Mouse (Mus musculus) liver, embryonic 14.5 days (tissue): ENCODE measurements at regions not wholly inside any gene's neighbourhood (a gene's known extent, or its start where the extent isn't known, plus 50 kb on each side); places are given as distances from the start of the nearest gene placed in this dataset.

ENCODE experiments used
- ATAC-seq: fragments of 200-750 bp; cut with Nextera tagmentation; 2 replicates; pipeline ENCODE4 v1.8.0; 2017; ENCODE audit warnings: moderate number of reproducible peaks, mild to moderate bottlenecking, moderate library complexity; ENCODE audit not compliant: insufficient read depth
- DNase-seq, 3 experiments: peaks; one replicate each; pipeline ENCODE4 v3.0.0-alpha.2; 2012 to 2013; ENCODE audit warnings: low read depth in 3 of 3, low spot score in 3 of 3
- H3K27ac ChIP-seq: fragments of 300-500 bp; sonication (generic); 2 replicates; pipeline ENCODE4 v1.5.1; 2014; ENCODE audit warnings: moderate library complexity, mild to moderate bottlenecking, control low read depth, inconsistent platforms
- H3K27me3 ChIP-seq: fragments of 300-500 bp; sonication (generic); 2 replicates; pipeline ENCODE4 v1.6.1; 2014; ENCODE audit warnings: mild to moderate bottlenecking, low read length, moderate library complexity; ENCODE audit not compliant: control insufficient read depth, insufficient read depth
- H3K36me3 ChIP-seq: fragments of 300-500 bp; sonication (generic); replicated peaks from 2 replicates; pipeline ENCODE4 v1.6.1; 2014; ENCODE audit warnings: low read depth; ENCODE audit not compliant: control insufficient read depth, insufficient read depth
- H3K4me1 ChIP-seq, 2 experiments: fragments of 200-500 bp in 1 of 2; fragments of 300-500 bp in 1 of 2; sonication (generic) in 1 of 2; replicated peaks; 2 replicates each; pipeline ENCODE4 v1.6.1; 2012 to 2014; ENCODE audit warnings: antibody characterized with exemption in 1 of 2, inconsistent platforms in 1 of 2, low read length in 1 of 2; ENCODE audit not compliant: control insufficient read depth in 2 of 2, insufficient read depth in 2 of 2
- H3K4me2 ChIP-seq: fragments of 300-500 bp; sonication (generic); 2 replicates; pipeline ENCODE4 v1.6.1; 2014; ENCODE audit warnings: low read depth, mild to moderate bottlenecking, control low read depth, moderate library complexity
- H3K4me3 ChIP-seq, 2 experiments: fragments of 200-500 bp in 1 of 2; fragments of 300-500 bp in 1 of 2; sonication (generic) in 1 of 2; 2 replicates each; pipeline ENCODE4 v1.5.1; 2012 to 2014; ENCODE audit warnings: low read depth in 2 of 2, low read length in 2 of 2, mild to moderate bottlenecking in 2 of 2, control low read depth in 1 of 2, inconsistent platforms in 1 of 2, moderate library complexity in 1 of 2; ENCODE audit not compliant: insufficient read depth in 1 of 2
- H3K9ac ChIP-seq: fragments of 300-500 bp; sonication (generic); replicated peaks from 2 replicates; pipeline ENCODE4 v1.6.1; 2014; ENCODE audit warnings: mild to moderate bottlenecking, control low read depth, moderate library complexity
- H3K9me3 ChIP-seq: fragments of 300-500 bp; sonication (generic); 2 replicates; pipeline ENCODE4 v1.6.1; 2016; ENCODE audit warnings: low read length, mixed read lengths; ENCODE audit not compliant: control insufficient read depth
- CTCF ChIP-seq: IDR thresholded peaks from 2 replicates; pipeline ENCODE4 v1.5.1; 2016; ENCODE audit warnings: antibody characterized with exemption, low read depth, control low read depth
- EP300 ChIP-seq: IDR thresholded peaks from 2 replicates; pipeline ENCODE4 v1.6.1; 2016; ENCODE audit warnings: antibody characterized with exemption, low read depth
- WGBS: fragments of 180-500 bp; shearing (Covaris S2); extraction: QIAGEN DNeasy Blood & Tissue Kit; methylation state at CpG from one replicate; pipeline ENCODE4 v1.1.7; 2014; ENCODE audit not compliant: insufficient replicate concordance; 5-methylcytosine and 5-hydroxymethylcytosine counted together

DNA sequence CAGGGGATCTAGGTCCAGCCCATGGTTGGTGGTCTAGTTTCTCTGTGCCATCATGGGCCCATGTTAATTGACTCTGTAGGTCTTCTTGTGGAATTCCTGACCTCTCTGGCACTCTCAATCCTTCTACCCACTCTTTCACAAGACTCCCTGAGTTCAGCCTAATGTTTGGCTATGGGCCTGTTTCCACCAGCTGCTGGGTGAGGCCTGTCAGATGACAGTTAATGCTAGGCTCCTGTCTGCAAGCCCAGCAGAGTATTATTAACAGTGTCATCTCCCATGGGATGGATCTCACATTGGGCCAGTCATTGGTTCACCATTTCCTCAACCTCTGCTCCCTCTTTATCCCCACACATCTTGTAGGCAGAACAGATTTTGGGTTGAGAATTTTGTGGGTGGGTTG, 271.5 kb upstream of the Gm21798 start:
- DNase-seq: no peak
- TF ChIP-seq EP300: no peak
- TF ChIP-seq CTCF: no peak

DNA sequence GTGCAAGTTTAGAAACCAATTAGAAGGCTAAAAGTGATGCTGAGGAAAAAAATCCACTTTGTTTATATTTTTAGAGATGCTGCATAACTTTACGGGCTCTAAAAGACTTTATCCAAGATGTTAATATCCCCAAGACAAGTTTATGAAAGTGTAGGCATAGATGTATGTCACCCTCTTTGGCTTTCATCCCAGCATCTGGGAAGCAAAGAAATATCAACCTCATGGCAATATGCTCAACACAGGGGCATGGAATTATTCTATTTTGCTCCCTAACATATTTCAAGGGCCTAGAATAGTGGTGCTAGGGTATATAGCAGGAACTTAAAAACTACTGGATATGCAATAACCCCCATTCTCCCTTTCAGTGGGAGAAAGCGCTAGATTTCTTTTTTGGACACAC, 260.0 kb upstream of the Gm21798 start:
- Histone ChIP-seq H3K27me3 (no peaks in the 10 kb centered on the region), H3K36me3 (no peaks in the 10 kb centered on the region), H3K4me2 (no peak overlapping the region), H3K4me1 (no peaks in the 10 kb centered on the region), H3K4me3 (no peak overlapping the region), H3K9me3 (no peaks in the 10 kb centered on the region), H3K27ac (no peak overlapping the region), H3K9ac (no peak overlapping the region)
- TF ChIP-seq EP300: no peak
- TF ChIP-seq CTCF: no peak
- ATAC-seq (no peak), DNase-seq (no peak)
- 59% methylated on average over 2 of the region's 2 CpGs for WGBS

More for the DNA sequence above, 271.5 kb upstream of the Gm21798 start:
- Histone ChIP-seq H3K4me1 (no peaks in the 10 kb centered on the region), H3K9me3 (no peaks in the 10 kb centered on the region), H3K27ac (no peak overlapping the region), H3K4me3 (no peak overlapping the region), H3K27me3 (no peaks in the 10 kb centered on the region), H3K9ac (no peak overlapping the region), H3K4me2 (no peak overlapping the region), H3K36me3 (no peaks in the 10 kb centered on the region)
- no peak for ATAC-seq

DNA sequence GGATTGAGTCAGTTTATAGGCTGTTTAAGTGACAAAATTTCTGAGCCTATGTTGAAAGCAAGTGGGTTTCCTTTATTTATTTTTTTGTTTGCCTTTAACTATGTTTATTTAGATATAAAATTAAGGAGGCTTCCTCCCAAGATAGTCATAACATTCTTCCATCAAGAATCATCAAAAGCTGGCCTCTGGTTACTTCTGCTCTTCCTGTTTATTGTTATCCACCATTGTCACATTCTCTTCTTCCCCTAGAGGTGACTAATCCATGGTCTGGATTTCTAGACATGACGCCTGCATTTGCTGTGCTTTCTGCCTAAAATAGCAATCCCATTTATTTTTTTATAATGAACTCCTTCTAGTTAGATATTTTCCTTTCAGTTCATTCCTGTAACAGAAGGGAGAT, 259.3 kb upstream of the Gm21798 start:
- WGBS: 30% methylated on average over 1 of the region's 1 CpGs
- H3K27ac ChIP-seq: no peak overlapping the region
- H3K9ac ChIP-seq: no peak overlapping the region
- no peaks in the 10 kb centered on the region for H3K36me3 ChIP-seq
- no peaks in the 10 kb centered on the region for H3K4me1 ChIP-seq
- ATAC-seq: no peak
- no peak for TF ChIP-seq CTCF
- TF ChIP-seq EP300: no peak
- DNase-seq: no peak
- no peaks in the 10 kb centered on the region for H3K9me3 ChIP-seq
- H3K4me2 ChIP-seq: no peak overlapping the region
- no peak overlapping the region for H3K4me3 ChIP-seq
- H3K27me3 ChIP-seq: no peaks in the 10 kb centered on the region

GRCm38 (mm10) chr15:64562431-64563111, 254.9 kb upstream of the Gm21798 start:
- DNase-seq (no peak), ATAC-seq (no peak)
- Histone ChIP-seq H3K9ac (no peak overlapping the region), H3K27ac (no peak overlapping the region), H3K36me3 (no peaks in the 10 kb centered on the region), H3K4me1 (no peaks in the 10 kb centered on the region), H3K4me3 (no peak overlapping the region), H3K9me3 (no peaks in the 10 kb centered on the region), H3K4me2 (no peak overlapping the region), H3K27me3 (no peaks in the 10 kb centered on the region)
- 48% methylated on average over 3 of the region's 3 CpGs for WGBS
- TF ChIP-seq CTCF (no peak), EP300 (no peak)

- ATAC-seq: no peak
- TF ChIP-seq EP300 (no peak), CTCF (no peak)
Measured at GRCm38 (mm10) chr15:64564703-64565102, 252.8 kb upstream of the Gm21798 start.

More at GRCm38 (mm10) chr15:64564703-64565102, 252.8 kb upstream of the Gm21798 start:
- no peaks in the 10 kb centered on the region for H3K9me3 ChIP-seq
- no peak for DNase-seq
- H3K4me1 ChIP-seq: no peaks in the 10 kb centered on the region
- no peaks in the 10 kb centered on the region for H3K27me3 ChIP-seq
- H3K4me3 ChIP-seq: no peak overlapping the region
- 54% methylated on average over 3 of the region's 3 CpGs for WGBS
- no peaks in the 10 kb centered on the region for H3K36me3 ChIP-seq
- no peak overlapping the region for H3K9ac ChIP-seq
- H3K27ac ChIP-seq: no peak overlapping the region
- no peak overlapping the region for H3K4me2 ChIP-seq
